Mouse (Mus musculus): ENCODE results near the gene Utp6. TPM values are rescaled to one million over a fixed set of nuclear protein-coding genes. Genes with fewer than 3 reads are reported as not detected.
"Not testable (repeated sequence)": the region's sequence is repeated elsewhere in the genome, so short reads cannot be mapped to it uniquely, and the experiment has no call there.

Utp6 gene
- 64.7 and 69.8 TPM in 2 replicates for polyA plus RNA-seq (2016; fragmentation: Nextera tagmentation; extraction: Ambion mirVana)

DNA sequence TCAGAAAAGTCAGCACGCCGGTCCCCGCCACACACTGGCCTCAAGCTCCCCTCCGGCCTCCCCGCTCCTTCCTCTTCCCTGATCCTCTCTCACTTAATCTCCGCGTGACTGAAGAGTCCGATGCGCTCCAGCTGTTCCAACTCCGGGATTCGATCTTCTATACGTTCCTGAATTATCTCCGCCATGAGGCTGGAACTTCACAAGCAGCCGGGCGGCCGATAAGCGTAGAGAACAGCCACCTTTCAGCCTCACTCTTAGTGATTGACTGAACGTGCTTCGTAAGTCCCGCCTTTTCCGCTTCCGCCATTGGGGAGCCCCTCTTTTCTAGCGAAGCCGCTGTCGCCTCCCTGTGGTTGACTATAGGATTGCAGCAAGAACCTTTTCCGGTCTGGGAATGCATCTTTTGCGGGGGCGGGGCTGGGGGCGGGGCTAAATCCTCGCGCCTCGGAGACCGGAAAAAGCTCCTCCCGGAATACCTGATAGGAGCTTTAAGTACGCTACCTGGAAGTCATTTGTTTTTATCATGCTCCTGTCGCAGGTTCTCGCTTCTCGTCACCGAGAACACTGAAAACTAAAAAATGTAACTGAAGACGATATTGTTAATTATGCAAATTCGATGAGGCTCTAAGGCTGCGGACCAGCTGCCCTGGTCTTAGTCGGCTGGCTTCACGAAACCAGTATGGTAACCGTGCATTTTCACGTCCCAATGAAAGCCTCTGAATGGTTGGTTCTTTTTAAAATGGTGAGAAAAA is at the start of gene Utp6:
Gene Utp6, minus strand, starts transcription at position 266 of the 752 bp plus-strand sequence.
- Histone ChIP-seq H3K4me3 (peak within 1 kb of the TSS; percentile 60), H3K36me3 (peaks cover 26% of the 10 kb centered on the region), H3K4me2 (replicated peaks) (peak within 1 kb of the TSS; percentile 64), H3K9me3 (no peaks in the 10 kb centered on the region), H3K9ac (peak within 1 kb of the TSS; percentile 73), H3K27me3 (no peaks in the 10 kb centered on the region), H3K27ac (0 out of 2 replicates have a peak within 1 kb of the TSS, but pooled peaks have one; percentile 65), H3K4me1 (peaks cover 5% of the 10 kb centered on the region; the same call in 1 of the 2 replicates)
- under 1% methylated on average over 46 of the region's 46 CpGs for WGBS
- ATAC-seq (ENCODE audit: insufficient number of reproducible peaks, insufficient read depth, low FRiP score, low TSS enrichment): peak; percentile 87

DNA sequence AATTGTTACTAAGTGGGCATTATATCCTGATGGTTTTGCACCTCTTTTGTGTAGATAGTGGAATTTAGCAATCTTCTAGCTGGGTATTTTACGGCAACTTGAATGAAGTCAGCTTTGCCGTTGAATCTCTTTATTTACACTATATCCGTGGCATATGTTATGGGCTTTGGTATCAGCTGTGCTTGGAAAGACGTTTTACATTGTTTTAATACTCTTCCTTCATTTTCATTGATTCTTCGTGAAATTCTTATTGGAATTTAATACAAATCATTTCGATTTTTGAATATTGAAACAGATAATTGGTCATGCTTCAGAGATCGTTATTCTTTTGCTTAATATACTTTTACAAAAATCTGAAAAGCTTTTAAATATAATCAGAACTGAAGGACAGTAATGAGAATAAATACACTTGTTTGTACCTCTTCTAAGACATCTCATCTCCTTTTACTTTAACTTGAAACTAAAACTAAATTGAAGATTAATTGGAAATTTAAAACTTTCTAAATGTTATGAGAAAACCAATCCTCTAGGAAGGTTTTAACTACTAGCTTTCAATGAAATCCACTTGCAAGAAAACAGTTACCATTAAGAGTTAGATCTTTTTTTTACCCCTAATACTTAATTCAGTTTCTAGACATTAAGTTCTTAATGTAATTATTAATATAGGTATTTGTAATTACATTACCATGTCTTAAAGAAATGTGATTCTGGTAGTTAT is 32.2 kb upstream of the Utp6 start:
- Histone ChIP-seq H3K4me3 (peak overlapping the region; percentile 91), H3K36me3 (peaks cover 8% of the 10 kb centered on the region; the same call in 1 of the 2 replicates), H3K27me3 (no peaks in the 10 kb centered on the region), H3K4me1 (peaks cover 3% of the 10 kb centered on the region; the same call in 1 of the 2 replicates), H3K9me3 (no peaks in the 10 kb centered on the region), H3K4me2 (replicated peaks) (peak overlapping the region; percentile 59), H3K9ac (peak overlapping the region; percentile 96), H3K27ac (no peak overlapping the region)
- 5% methylated on average over 7 of the region's 7 CpGs for WGBS
- ATAC-seq (ENCODE audit: insufficient number of reproducible peaks, insufficient read depth, low FRiP score, low TSS enrichment): no peak

DNA sequence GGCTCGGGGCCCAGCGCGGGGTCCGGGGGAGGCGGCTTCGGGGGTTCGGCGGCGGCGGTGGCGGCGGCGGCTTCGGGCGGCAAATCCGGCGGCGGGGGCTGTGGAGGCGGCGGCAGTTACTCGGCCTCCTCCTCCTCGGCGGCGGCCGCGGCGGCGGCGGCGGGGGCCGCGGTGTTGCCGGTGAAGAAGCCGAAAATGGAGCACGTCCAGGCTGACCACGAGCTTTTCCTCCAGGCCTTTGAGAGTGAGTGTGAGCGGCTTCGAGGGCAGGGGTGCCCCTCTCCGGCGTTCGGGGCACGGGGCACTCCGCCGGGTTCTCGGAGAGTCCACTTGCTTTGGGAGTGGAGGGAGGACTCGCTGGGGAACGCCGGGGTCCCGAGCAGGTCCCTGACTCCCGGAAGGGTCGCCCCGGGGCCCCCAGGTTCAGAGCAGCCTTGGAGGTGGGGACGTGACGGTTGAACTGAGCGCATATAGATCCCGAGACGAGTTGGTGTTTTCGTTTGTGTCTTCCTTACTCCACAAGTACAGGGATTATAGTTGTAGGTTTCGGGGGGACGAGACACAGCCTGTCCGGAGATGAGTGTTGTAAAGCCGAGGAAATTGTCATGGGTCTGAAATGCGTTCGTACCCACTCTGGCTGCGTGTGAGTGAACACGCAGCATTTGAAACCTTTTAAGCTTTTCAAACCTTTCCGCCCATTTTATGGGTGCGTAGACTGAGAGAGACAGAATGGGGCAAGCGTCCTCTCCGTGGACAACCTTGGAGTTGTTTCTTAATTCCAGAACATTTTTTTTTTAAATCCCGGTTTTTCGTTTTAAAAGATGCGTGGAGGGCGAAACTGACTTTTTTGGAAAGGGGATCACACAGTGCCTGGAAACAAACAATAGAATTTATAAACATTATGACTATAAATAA is 31.4 kb upstream of the Utp6 start:
- H3K4me3 ChIP-seq: peak overlapping the region; percentile 91
- peaks cover 6% of the 10 kb centered on the region; the same call in 1 of the 2 replicates for H3K36me3 ChIP-seq
- H3K4me2 ChIP-seq (replicated peaks): peak overlapping the region; percentile 59
- under 1% methylated on average over 61 of the region's 74 CpGs for WGBS
- H3K27me3 ChIP-seq: no peaks in the 10 kb centered on the region
- no peaks in the 10 kb centered on the region for H3K9me3 ChIP-seq
- peak; percentile 60 for ATAC-seq (ENCODE audit: insufficient number of reproducible peaks, insufficient read depth, low FRiP score, low TSS enrichment)
- peaks cover 3% of the 10 kb centered on the region; the same call in 1 of the 2 replicates for H3K4me1 ChIP-seq
- H3K9ac ChIP-seq: peak overlapping the region; percentile 96
- H3K27ac ChIP-seq: peak overlapping the region; percentile 100

DNA sequence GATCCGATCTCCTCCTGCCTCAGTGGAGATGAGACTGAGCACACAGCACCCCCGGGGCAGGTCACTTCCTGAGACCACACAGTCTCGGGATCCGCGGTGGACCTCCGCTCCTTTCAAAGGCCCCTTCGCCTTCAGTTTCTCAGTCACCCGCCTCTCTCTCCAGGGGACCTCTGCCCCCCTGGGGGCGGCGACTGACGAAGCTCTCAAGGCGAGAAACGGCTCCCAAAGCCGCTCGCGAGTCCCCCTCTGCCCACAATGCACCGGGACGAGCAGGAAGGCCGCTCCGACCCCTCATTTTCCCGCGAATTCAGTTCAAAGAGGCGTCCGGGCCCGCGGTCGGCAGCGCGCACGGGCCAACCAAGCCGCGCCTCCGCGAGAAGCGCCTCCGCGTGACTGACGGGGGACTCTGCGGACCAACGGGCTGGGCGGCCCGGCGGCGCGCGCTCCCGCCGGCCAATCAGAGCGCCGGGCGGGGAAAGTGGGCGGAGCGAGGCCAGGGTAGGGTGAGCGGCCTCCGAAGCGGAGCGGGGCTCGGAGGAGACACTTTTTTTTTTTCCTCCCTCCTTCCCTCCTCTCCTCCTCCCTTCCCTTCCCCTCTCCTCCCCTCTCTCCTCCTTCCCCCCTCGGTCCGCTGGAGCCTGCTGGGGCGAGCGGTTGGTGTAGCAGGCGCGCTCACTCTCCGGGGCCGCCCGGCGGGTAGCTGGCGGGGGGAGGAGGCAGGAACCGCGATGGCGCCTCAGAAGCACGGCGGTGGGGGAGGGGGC is 30.6 kb upstream of the Utp6 start, which contains the start of gene Suz12:
Gene Suz12, plus strand, starts transcription at position 515 of the 764 bp plus-strand sequence.
- no peaks in the 10 kb centered on the region for H3K9me3 ChIP-seq
- peaks cover 3% of the 10 kb centered on the region; the same call in 1 of the 2 replicates for H3K4me1 ChIP-seq
- H3K27me3 ChIP-seq: no peaks in the 10 kb centered on the region
- peaks cover 6% of the 10 kb centered on the region; the same call in 1 of the 2 replicates for H3K36me3 ChIP-seq
- under 1% methylated on average over 64 of the region's 74 CpGs for WGBS
- ATAC-seq (ENCODE audit: insufficient number of reproducible peaks, insufficient read depth, low FRiP score, low TSS enrichment): peak; percentile 89
- H3K9ac ChIP-seq: peak within 1 kb of the TSS; percentile 96
- peak within 1 kb of the TSS; percentile 59 for H3K4me2 ChIP-seq (replicated peaks)
- H3K27ac ChIP-seq: peak within 1 kb of the TSS; percentile 100
- peak within 1 kb of the TSS; percentile 91 for H3K4me3 ChIP-seq

DNA sequence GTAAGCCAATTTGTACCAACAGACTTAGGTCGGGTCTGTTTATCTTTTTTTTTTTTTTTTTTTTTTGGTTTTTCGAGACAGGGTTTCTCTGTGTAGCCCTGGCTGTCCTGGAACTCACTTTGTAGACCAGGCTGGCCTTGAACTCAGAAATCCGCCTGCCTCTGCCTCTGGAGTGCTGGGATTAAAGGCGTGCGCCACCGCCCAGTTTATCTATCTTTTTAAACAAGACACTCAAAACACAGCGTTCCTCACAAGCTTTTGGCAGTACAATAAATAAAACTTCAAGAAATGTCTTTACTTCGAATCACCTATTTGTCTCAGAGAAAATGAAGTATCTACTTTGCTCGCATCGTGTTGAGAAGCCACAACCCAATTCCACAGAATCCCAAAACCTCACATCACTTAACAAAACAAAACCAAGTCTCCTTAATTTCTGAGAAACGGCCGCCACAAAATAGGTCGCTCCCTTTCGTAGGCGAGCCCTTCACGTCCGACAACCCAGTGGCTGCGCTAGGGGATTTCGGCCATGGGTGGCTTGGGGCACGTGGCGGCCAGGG is 29.9 kb upstream of the Utp6 start:
- no peak for ATAC-seq (ENCODE audit: insufficient number of reproducible peaks, insufficient read depth, low FRiP score, low TSS enrichment)
- Histone ChIP-seq H3K4me2 (replicated peaks) (peak overlapping the region; percentile 59), H3K4me3 (peak overlapping the region; percentile 91), H3K27ac (peak overlapping the region; percentile 100), H3K36me3 (peaks cover 6% of the 10 kb centered on the region; the same call in 1 of the 2 replicates), H3K9ac (peak overlapping the region; percentile 96), H3K4me1 (peaks cover 3% of the 10 kb centered on the region; the same call in 1 of the 2 replicates), H3K9me3 (no peaks in the 10 kb centered on the region), H3K27me3 (no peaks in the 10 kb centered on the region)
- 29% methylated on average over 20 of the region's 21 CpGs for WGBS

DNA sequence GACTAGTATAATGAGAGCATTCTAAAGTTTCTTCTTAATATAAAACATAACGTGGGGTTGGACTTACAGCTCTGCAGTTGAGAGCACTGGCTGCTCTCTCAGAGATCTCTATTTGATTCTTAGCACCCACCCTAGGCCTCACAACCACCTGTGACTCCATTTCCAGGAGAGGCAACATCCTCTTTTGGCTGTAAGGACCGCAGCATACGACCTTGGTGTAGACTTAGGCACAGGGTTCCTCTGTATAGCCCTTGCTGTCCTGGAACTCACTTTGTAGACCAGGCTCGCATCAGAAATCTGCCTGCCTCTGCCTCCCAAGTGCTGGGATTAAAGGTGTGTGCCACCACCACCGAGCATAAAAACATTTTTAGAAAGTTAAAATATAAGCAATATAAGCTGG is 29.4 kb upstream of the Utp6 start:
- H3K9me3 ChIP-seq: no peaks in the 10 kb centered on the region
- H3K4me3 ChIP-seq: no peak overlapping the region
- H3K4me2 ChIP-seq (replicated peaks): no peak overlapping the region
- H3K4me1 ChIP-seq: peaks cover 3% of the 10 kb centered on the region; the same call in 1 of the 2 replicates
- WGBS: 90% methylated on average over 5 of the region's 5 CpGs
- ATAC-seq (ENCODE audit: insufficient number of reproducible peaks, insufficient read depth, low FRiP score, low TSS enrichment): no peak
- H3K27ac ChIP-seq: no peak overlapping the region
- peaks cover under 1% of the 10 kb centered on the region; the same call in 1 of the 2 replicates for H3K36me3 ChIP-seq
- H3K9ac ChIP-seq: no peak overlapping the region
- no peaks in the 10 kb centered on the region for H3K27me3 ChIP-seq

DNA sequence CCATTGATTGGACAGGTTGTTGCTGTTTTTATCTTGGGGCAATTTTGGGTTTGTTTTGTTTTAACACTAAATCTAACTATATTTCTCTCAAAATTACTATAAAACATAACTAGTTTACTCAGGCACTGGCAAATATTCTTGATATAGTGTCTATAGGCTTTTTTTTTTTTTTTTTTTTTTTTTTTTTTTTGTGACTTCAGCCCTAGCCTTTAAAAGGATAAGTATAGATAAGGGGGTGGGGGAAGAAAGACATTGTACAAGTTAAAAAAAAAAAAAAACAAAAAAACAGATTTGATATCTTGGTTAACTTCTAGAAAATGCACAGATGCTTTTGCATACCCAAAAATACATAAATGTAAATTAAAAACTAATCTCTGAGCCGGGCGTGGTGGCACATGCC is 27.9 kb upstream of the Utp6 start:
- H3K9me3 ChIP-seq: no peaks in the 10 kb centered on the region
- H3K4me1 ChIP-seq: peaks cover under 1% of the 10 kb centered on the region; the same call in 1 of the 2 replicates
- no peak overlapping the region for H3K4me3 ChIP-seq
- no peak overlapping the region for H3K4me2 ChIP-seq (replicated peaks)
- 91% methylated on average over 2 of the region's 2 CpGs for WGBS
- no peaks in the 10 kb centered on the region for H3K27me3 ChIP-seq
- no peaks in the 10 kb centered on the region for H3K36me3 ChIP-seq
- no peak overlapping the region for H3K27ac ChIP-seq
- H3K9ac ChIP-seq: no peak overlapping the region
- no peak for ATAC-seq (ENCODE audit: insufficient number of reproducible peaks, insufficient read depth, low FRiP score, low TSS enrichment)

DNA sequence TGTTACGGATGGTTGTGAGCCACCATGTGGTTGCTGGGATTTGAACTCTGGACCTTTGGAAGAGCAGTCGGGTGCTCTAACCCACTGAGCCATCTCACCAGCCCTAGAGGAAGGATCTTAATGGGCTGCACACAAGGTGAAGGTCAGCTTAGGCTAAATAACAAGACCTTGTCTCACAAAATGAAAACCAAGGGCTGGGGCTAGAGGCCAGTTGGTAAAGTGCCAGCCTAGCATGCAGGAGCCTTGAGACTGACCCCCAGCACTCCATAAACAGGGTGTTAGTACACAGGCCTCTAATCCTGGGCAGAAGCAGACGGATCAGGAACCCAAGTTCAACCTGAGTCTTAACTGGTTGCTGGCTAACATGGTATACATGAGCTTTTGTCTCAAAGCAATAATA is 25.7 kb upstream of the Utp6 start:
- H3K27ac ChIP-seq: no peak overlapping the region
- H3K9ac ChIP-seq: no peak overlapping the region
- no peak for ATAC-seq (ENCODE audit: insufficient number of reproducible peaks, insufficient read depth, low FRiP score, low TSS enrichment)
- H3K4me1 ChIP-seq: no peaks in the 10 kb centered on the region
- no peaks in the 10 kb centered on the region for H3K27me3 ChIP-seq
- H3K36me3 ChIP-seq: no peaks in the 10 kb centered on the region
- H3K9me3 ChIP-seq: no peaks in the 10 kb centered on the region
- no peak overlapping the region for H3K4me2 ChIP-seq (replicated peaks)
- H3K4me3 ChIP-seq: no peak overlapping the region
- 77% methylated on average over 3 of the region's 3 CpGs for WGBS

DNA sequence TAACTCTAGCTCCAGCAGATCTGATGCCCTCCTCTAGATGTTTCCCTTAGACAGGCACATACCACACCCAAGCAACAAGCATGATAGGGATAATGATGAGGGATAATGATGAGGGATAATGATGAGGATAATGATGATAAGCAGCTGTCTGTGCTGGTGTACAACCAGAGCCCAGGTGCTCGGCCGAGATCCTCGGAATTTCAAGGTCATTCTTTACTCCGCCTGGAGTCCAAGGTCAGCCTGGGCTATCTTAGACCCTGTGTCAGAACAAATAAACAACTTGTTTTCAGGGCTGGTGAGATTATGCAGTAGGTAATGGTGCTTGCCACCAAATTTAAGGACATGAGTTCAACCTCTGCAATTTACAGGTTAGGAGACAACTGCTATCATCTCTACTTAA is 24.7 kb upstream of the Utp6 start:
- H3K27me3 ChIP-seq: no peaks in the 10 kb centered on the region
- H3K36me3 ChIP-seq: no peaks in the 10 kb centered on the region
- no peak for ATAC-seq (ENCODE audit: insufficient number of reproducible peaks, insufficient read depth, low FRiP score, low TSS enrichment)
- no peak overlapping the region for H3K27ac ChIP-seq
- no peaks in the 10 kb centered on the region for H3K9me3 ChIP-seq
- H3K4me3 ChIP-seq: no peak overlapping the region
- no peaks in the 10 kb centered on the region for H3K4me1 ChIP-seq
- H3K4me2 ChIP-seq (replicated peaks): no peak overlapping the region
- WGBS: 78% methylated on average over 4 of the region's 4 CpGs
- H3K9ac ChIP-seq: no peak overlapping the region

DNA sequence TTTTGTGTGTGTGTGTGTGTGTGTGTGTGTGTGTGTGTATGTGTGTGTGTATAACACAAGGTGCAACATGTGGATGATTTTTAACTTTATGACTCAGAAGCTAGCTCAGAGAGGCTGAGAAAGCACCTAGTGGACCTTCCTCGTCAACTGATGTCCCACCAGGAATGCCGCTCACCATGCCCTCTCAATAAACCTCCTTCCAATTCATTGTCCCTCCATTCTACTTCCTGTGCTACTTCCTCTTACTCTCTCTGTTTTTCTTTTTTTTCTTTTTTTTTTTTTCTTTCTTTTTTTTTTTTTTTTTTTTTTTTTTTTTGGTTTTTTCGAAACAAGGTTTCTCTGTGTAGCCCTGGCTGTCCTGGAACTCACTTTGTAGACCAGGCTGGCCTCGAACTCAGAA is 15.6 kb upstream of the Utp6 start:
- not testable (repeated sequence) for H3K27ac ChIP-seq; H3K4me2 ChIP-seq (replicated peaks); ATAC-seq (ENCODE audit: insufficient number of reproducible peaks, insufficient read depth, low FRiP score, low TSS enrichment); H3K4me1 ChIP-seq; H3K36me3 ChIP-seq; H3K9ac ChIP-seq; H3K9me3 ChIP-seq; H3K4me3 ChIP-seq
- peaks cover 21% of the 10 kb centered on the region for H3K27me3 ChIP-seq
- 87% methylated on average over 3 of the region's 4 CpGs for WGBS
